Mouse (Mus musculus) liver, embryonic 16.5 days (tissue): ENCODE measurements around the gene Elane. TPM values are rescaled to one million over a fixed set of nuclear protein-coding genes. Genes with fewer than 3 reads are reported as not detected.

Experiments
- ATAC-seq: fragments of 200-750 bp; cut with Nextera tagmentation; 2 replicates; pipeline ENCODE4 v1.8.0; 2017; ENCODE audit warnings: low read depth, mild to moderate bottlenecking, moderate number of reproducible peaks, moderate library complexity
- H3K27ac ChIP-seq: fragments of 300-500 bp; sonication (generic); 2 replicates; pipeline ENCODE4 v1.5.1; 2014; ENCODE audit warnings: mild to moderate bottlenecking, low read length
- H3K27me3 ChIP-seq: fragments of 300-500 bp; sonication (generic); 2 replicates; pipeline ENCODE4 v1.6.1; 2014; ENCODE audit warnings: low read depth, low read length, mixed read lengths; ENCODE audit not compliant: control insufficient read depth, insufficient read depth
- H3K36me3 ChIP-seq: fragments of 300-500 bp; sonication (generic); 2 replicates; pipeline ENCODE4 v1.6.1; 2014; ENCODE audit warnings: mild to moderate bottlenecking; ENCODE audit not compliant: control insufficient read depth, insufficient read depth
- H3K4me1 ChIP-seq: fragments of 300-500 bp; sonication (generic); 2 replicates; pipeline ENCODE4 v1.6.1; 2014; ENCODE audit warnings: low read depth, low read length, mixed read lengths; ENCODE audit not compliant: control insufficient read depth
- H3K4me2 ChIP-seq: fragments of 300-500 bp; sonication (generic); 2 replicates; pipeline ENCODE4 v1.6.1; 2014; ENCODE audit warnings: low read depth, low read length, mixed read lengths
- H3K4me3 ChIP-seq: fragments of 300-500 bp; sonication (generic); 2 replicates; pipeline ENCODE4 v1.5.1; 2014; ENCODE audit warnings: low read depth, mild to moderate bottlenecking, low read length
- H3K9ac ChIP-seq: fragments of 300-500 bp; sonication (generic); 2 replicates; pipeline ENCODE4 v1.6.1; 2014; ENCODE audit warnings: low read depth, low read length
- H3K9me3 ChIP-seq: fragments of 300-500 bp; sonication (generic); replicated peaks from 2 replicates; pipeline ENCODE4 v1.6.1; 2016; ENCODE audit warnings: low read length; ENCODE audit not compliant: control insufficient read depth
- WGBS: fragments of 180-500 bp; shearing (Covaris S2); extraction: QIAGEN DNeasy Blood & Tissue Kit; methylation state at CpG from one replicate; pipeline ENCODE4 v1.1.7; 2014; ENCODE audit not compliant: insufficient replicate concordance; 5-methylcytosine and 5-hydroxymethylcytosine counted together
- polyA plus RNA-seq: library from polyadenylated mRNA; unstranded; fragments of >200 nt; fragmentation: Nextera tagmentation; extraction: Ambion mirVana; gene quantifications from 2 replicates; pipeline ENCODE4 v1.2.1, GENCODE M21; 2015

Gene Elane
- polyA plus RNA-seq, 1 experiment from 2014 or later: 204 TPM

GRCm38 (mm10) chr10:79916081-79916480 is 30.0 kb downstream of the Elane start:
- Histone ChIP-seq H3K4me3 (peak overlapping the region; percentile 79), H3K4me2 (peak overlapping the region; percentile 95), H3K4me1 (peaks cover 64% of the 10 kb centered on the region), H3K9ac (peak overlapping the region; percentile 89), H3K9me3 (no peaks in the 10 kb centered on the region), H3K27ac (peak overlapping the region; percentile 88), H3K27me3 (peaks cover 39% of the 10 kb centered on the region), H3K36me3 (peaks cover 2% of the 10 kb centered on the region; the same call in 1 of the 2 replicates)
- no peak for ATAC-seq
- 11% methylated on average over 8 of the region's 8 CpGs for WGBS

GRCm38 (mm10) chr10:79916808-79917531 is 30.9 kb downstream of the Elane start, which contains the start of gene Kiss1r:
Gene Kiss1r (plus strand): TSS chr10:79916971.
- peaks cover 71% of the 10 kb centered on the region for H3K4me1 ChIP-seq
- H3K9me3 ChIP-seq: no peaks in the 10 kb centered on the region
- peak; percentile 80 for ATAC-seq
- WGBS: 3% methylated on average over 42 of the region's 42 CpGs
- no peaks in the 10 kb centered on the region for H3K36me3 ChIP-seq
- peak within 1 kb of the TSS; percentile 95 for H3K4me2 ChIP-seq
- H3K9ac ChIP-seq: peak within 1 kb of the TSS; percentile 89
- peak within 1 kb of the TSS; percentile 88 for H3K27ac ChIP-seq
- peaks cover 48% of the 10 kb centered on the region for H3K27me3 ChIP-seq
- peak within 1 kb of the TSS; percentile 79 for H3K4me3 ChIP-seq

GRCm38 (mm10) chr10:79917532-79918100 is 31.6 kb downstream of the Elane start:
- WGBS: 64% methylated on average over 5 of the region's 5 CpGs
- ATAC-seq: no peak
- H3K4me1 ChIP-seq: peaks cover 68% of the 10 kb centered on the region
- H3K9me3 ChIP-seq: no peaks in the 10 kb centered on the region
- peak overlapping the region; percentile 79; the same call in 1 of the 2 replicates for H3K4me3 ChIP-seq
- no peak overlapping the region for H3K27ac ChIP-seq
- H3K36me3 ChIP-seq: no peaks in the 10 kb centered on the region
- H3K27me3 ChIP-seq: peaks cover 54% of the 10 kb centered on the region
- H3K9ac ChIP-seq: peak overlapping the region; percentile 89
- peak overlapping the region; percentile 95 for H3K4me2 ChIP-seq

GRCm38 (mm10) chr10:79918231-79919078 is 32.4 kb downstream of the Elane start:
- Histone ChIP-seq H3K9me3 (no peaks in the 10 kb centered on the region), H3K27ac (no peak overlapping the region), H3K27me3 (peaks cover 61% of the 10 kb centered on the region), H3K9ac (no peak overlapping the region; the same call in 1 of the 2 replicates), H3K4me3 (no peak overlapping the region), H3K36me3 (no peaks in the 10 kb centered on the region), H3K4me2 (peak overlapping the region; percentile 17; the same call in 1 of the 2 replicates), H3K4me1 (peaks cover 65% of the 10 kb centered on the region)
- WGBS: 13% methylated on average over 35 of the region's 35 CpGs
- no peak for ATAC-seq

DNA sequence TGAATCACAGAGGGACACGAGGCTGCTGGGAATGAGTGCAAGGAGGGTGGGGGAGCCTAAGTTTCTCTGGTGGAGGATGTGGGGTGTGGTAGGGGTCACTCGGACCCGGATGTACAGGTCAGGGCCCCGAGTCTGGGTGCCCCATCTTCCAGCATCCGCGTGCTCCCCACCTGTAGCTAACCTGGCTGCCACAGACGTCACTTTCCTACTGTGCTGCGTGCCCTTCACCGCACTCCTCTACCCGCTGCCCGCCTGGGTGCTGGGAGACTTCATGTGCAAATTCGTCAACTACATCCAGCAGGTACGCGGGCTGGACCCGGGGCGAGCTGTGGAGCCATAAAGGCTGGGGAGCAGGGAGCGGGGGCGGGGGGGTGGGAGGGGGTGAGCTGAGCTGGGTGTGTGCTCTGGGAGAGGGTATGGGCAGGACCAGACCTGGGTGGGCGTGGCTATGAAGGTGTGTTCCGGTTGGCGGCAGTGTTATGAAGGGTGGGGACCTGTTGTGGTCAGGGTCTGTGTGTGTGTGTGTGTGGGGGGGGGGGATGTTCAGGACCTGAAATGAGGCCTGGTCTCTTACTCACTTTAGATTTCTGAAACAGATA is 33.3 kb downstream of the Elane start:
- Histone ChIP-seq H3K4me2 (0 out of 2 replicates have a peak overlapping the region, but pooled peaks have one; percentile 30), H3K27ac (no peak overlapping the region), H3K27me3 (peaks cover 62% of the 10 kb centered on the region), H3K9ac (no peak overlapping the region), H3K4me3 (no peak overlapping the region), H3K4me1 (peaks cover 57% of the 10 kb centered on the region), H3K36me3 (no peaks in the 10 kb centered on the region), H3K9me3 (no peaks in the 10 kb centered on the region)
- ATAC-seq: no peak
- WGBS: 13% methylated on average over 21 of the region's 21 CpGs

GRCm38 (mm10) chr10:79920056-79920890 is 34.2 kb downstream of the Elane start:
- H3K27ac ChIP-seq: no peak overlapping the region
- WGBS: 26% methylated on average over 26 of the region's 26 CpGs
- H3K9ac ChIP-seq: no peak overlapping the region
- H3K4me3 ChIP-seq: no peak overlapping the region
- peaks cover 62% of the 10 kb centered on the region for H3K27me3 ChIP-seq
- no peak overlapping the region for H3K4me2 ChIP-seq
- H3K36me3 ChIP-seq: no peaks in the 10 kb centered on the region
- H3K4me1 ChIP-seq: peaks cover 47% of the 10 kb centered on the region
- no peaks in the 10 kb centered on the region for H3K9me3 ChIP-seq
- no peak for ATAC-seq

- Histone ChIP-seq H3K27me3 (peaks cover 62% of the 10 kb centered on the region), H3K4me2 (peak within 1 kb of the TSS; percentile 33), H3K36me3 (no peaks in the 10 kb centered on the region), H3K4me3 (peak within 1 kb of the TSS; percentile 21; the same call in 1 of the 2 replicates), H3K9me3 (no peaks in the 10 kb centered on the region), H3K9ac (no peak within 1 kb of the TSS), H3K27ac (no peak within 1 kb of the TSS), H3K4me1 (peaks cover 47% of the 10 kb centered on the region)
- WGBS: 9% methylated on average over 41 of the region's 41 CpGs
- no peak for ATAC-seq
Observed at GRCm38 (mm10) chr10:79920958-79921535, 35.0 kb downstream of the Elane start, which contains the start of gene R3hdm4. Gene R3hdm4 (minus strand): TSS chr10:79921208.
